17 mouse cellular contexts compared by ENCODE assay signal in genomic region chr12:112331061-112331460, GRCm38 (mm10).
A peak's percentile ranks its signal among the peaks of the same experiment; 100 is the strongest.
DNase-seq lines count a peak whose midpoint lies in the region; ATAC-seq and TF ChIP-seq lines count a peak whose summit lies in the region.
"Had no signal": no experiment of that assay in that cellular context is flagged by ENCODE, and none has a peak within 500 bp of the region (broad histone marks: within the 10 kb centered on the region; RNA-seq: fewer than 3 reads in every experiment).

No protein-coding gene starts in this region.

- H3K4me1 ChIP-seq in forebrain, embryonic 16.5 days (replicated peaks; ENCODE audit: control insufficient read depth, insufficient read depth, low read length), result peaks cover 75% of the 10 kb centered on the region
- peaks cover 66% of the 10 kb centered on the region for H3K4me1 ChIP-seq in midbrain, embryonic 11.5 days (ENCODE audit: control insufficient read depth, insufficient read depth, low read length)

- H3K36me3 ChIP-seq in forebrain, embryonic 16.5 days (ENCODE audit: control insufficient read depth, insufficient read depth), result no peaks in the 10 kb centered on the region
- no peaks in the 10 kb centered on the region for H3K36me3 ChIP-seq in midbrain, embryonic 11.5 days (ENCODE audit: control insufficient read depth, insufficient read depth, low read length)
- H3K36me3 ChIP-seq: limb, embryonic 13.5 days; lung, embryonic 15.5 days had no signal

- H3K27me3 ChIP-seq in forebrain, embryonic 16.5 days (replicated peaks; ENCODE audit: control insufficient read depth, insufficient read depth, low read length), result no peaks in the 10 kb centered on the region
- H3K27me3 ChIP-seq in midbrain, embryonic 11.5 days (ENCODE audit: control insufficient read depth, insufficient read depth, low read length), result peaks cover 7% of the 10 kb centered on the region; the same call in 1 of the 2 replicates
- H3K27me3 ChIP-seq: limb, embryonic 13.5 days; lung, embryonic 15.5 days had no signal

- peak overlapping the region; percentile 95 for H3K27ac ChIP-seq in forebrain, embryonic 16.5 days (ENCODE audit: low read length)
- H3K27ac ChIP-seq in midbrain, embryonic 11.5 days (ENCODE audit: low read depth, low read length), result peak overlapping the region; percentile 2; the same call in 1 of the 2 replicates
- H3K27ac ChIP-seq: kidney, postnatal 0 days; limb, embryonic 13.5 days; lung, embryonic 15.5 days had no signal

- no peak for TF ChIP-seq CTCF in brain, embryonic 14.5 days (IDR thresholded peaks at IDR 0.05; ENCODE audit: borderline replicate concordance, extremely low read depth, insufficient read depth, insufficient read length)

- no peak overlapping the region for H3K4me2 ChIP-seq in forebrain, embryonic 16.5 days (ENCODE audit: low read length)
- no peak overlapping the region for H3K4me2 ChIP-seq in midbrain, embryonic 11.5 days
- H3K4me2 ChIP-seq: limb, embryonic 13.5 days; lung, embryonic 15.5 days had no signal

- peak overlapping the region; percentile 33; the same call in 1 of the 2 replicates for H3K9ac ChIP-seq in forebrain, embryonic 16.5 days (replicated peaks; ENCODE audit: low read depth, low read length)
- H3K9ac ChIP-seq in midbrain, embryonic 11.5 days (ENCODE audit: low read length), result no peak overlapping the region
- H3K9ac ChIP-seq: limb, embryonic 13.5 days; lung, embryonic 15.5 days had no signal

- TF ChIP-seq POLR2A in brain, embryonic 14.5 days (IDR thresholded peaks at IDR 0.05; ENCODE audit: borderline replicate concordance, extremely low read depth, insufficient read depth, insufficient read length, poor library complexity, severe bottlenecking), result no peak

- 68% methylated on average over 16 of the region's 16 CpGs for WGBS in forebrain, embryonic 16.5 days
- 75% methylated on average over 16 of the region's 16 CpGs for WGBS in midbrain, embryonic 11.5 days

- H3K4me3 ChIP-seq in forebrain, embryonic 16.5 days (replicated peaks; ENCODE audit: low read length), result no peak overlapping the region
- no peak overlapping the region for H3K4me3 ChIP-seq in midbrain, embryonic 11.5 days (ENCODE audit: low read depth, low read length)
- H3K4me3 ChIP-seq: left cerebral cortex, adult 2 months; limb, embryonic 13.5 days; lung, embryonic 15.5 days had no signal

- DNase-seq in brain, adult 2 months (ENCODE audit: low read depth, low spot score), result peak; percentile 31
- DNase-seq in brain, embryonic 14.5 days (ENCODE audit: low read depth), result peak; percentile 61
- DNase-seq in midbrain, embryonic 11.5 days (ENCODE audit: low spot score, missing footprints), result no peak
- DNase-seq in cerebellum, postnatal 14 days, result no peak
- DNase-seq in gastrocnemius, postnatal 4 days (ENCODE audit: low spot score in 2 of 2), result no peak
- no peak for DNase-seq in embryo, embryonic 11 days
- DNase-seq: adrenal gland, adult 8-10 months; cerebellum, adult 9-10 months; right cerebral cortex, adult 18-20 months; spleen, adult 18-20 months; thymus, postnatal 14 days had no signal

- H3K9me3 ChIP-seq in forebrain, embryonic 16.5 days (ENCODE audit: control insufficient read depth, low read length), result no peaks in the 10 kb centered on the region
- no peaks in the 10 kb centered on the region for H3K9me3 ChIP-seq in midbrain, embryonic 11.5 days (ENCODE audit: control insufficient read depth, low read length)
- H3K9me3 ChIP-seq: limb, embryonic 13.5 days; lung, embryonic 15.5 days had no signal

- ATAC-seq in forebrain, embryonic 16.5 days, result no peak
- no peak for ATAC-seq in midbrain, embryonic 11.5 days (ENCODE audit: low FRiP score)
- ATAC-seq: CD4-positive, CD25-positive, alpha-beta regulatory T cell, adult 4 months had no signal

Comparison
In these comparisons a context has a peak if more than half of its experiments do, and no peak if none do; other contexts are left out.
1. DNase-seq: peak in brain, adult 2 months (single experiment) and brain, embryonic 14.5 days (single experiment); none in midbrain, embryonic 11.5 days (single experiment), cerebellum, postnatal 14 days (0 of 2), gastrocnemius, postnatal 4 days (0 of 2) and embryo, embryonic 11 days (single experiment).